Mouse (Mus musculus) spleen, adult 2 months (tissue): ENCODE measurements around the gene Zcchc7. TPM values are rescaled to one million over a fixed set of nuclear protein-coding genes. Genes with fewer than 3 reads are reported as not detected.
A peak's percentile ranks its signal among the peaks of the same experiment; 100 is the strongest.

ENCODE experiments used
- DNase-seq, 2 experiments: peaks; one replicate each; pipeline versions ENCODE4 v3.0.0 to v3.0.0-alpha.2; 2012 to 2021; ENCODE audit warnings: low spot score in 2 of 2, low read depth in 1 of 2
- H3K27ac ChIP-seq: fragments of 200-500 bp; 2 replicates; pipeline ENCODE4 v1.5.1; 2012; ENCODE audit warnings: low read length, inconsistent platforms; ENCODE audit not compliant: insufficient read depth
- H3K27me3 ChIP-seq: fragments of 200-500 bp; 2 replicates; pipeline ENCODE4 v1.6.1; 2012; ENCODE audit warnings: mild to moderate bottlenecking, moderate library complexity, low read length, inconsistent platforms; ENCODE audit not compliant: control insufficient read depth, insufficient read depth
- H3K36me3 ChIP-seq: fragments of 200-500 bp; 2 replicates; pipeline ENCODE4 v1.6.1; 2012; ENCODE audit warnings: mild to moderate bottlenecking, low read length, inconsistent platforms; ENCODE audit not compliant: control insufficient read depth, insufficient read depth
- H3K4me1 ChIP-seq: fragments of 200-500 bp; 2 replicates; pipeline ENCODE4 v1.6.1; 2011; ENCODE audit warnings: inconsistent platforms; ENCODE audit not compliant: control insufficient read depth, insufficient read depth, insufficient read length
- H3K4me3 ChIP-seq: fragments of 200-500 bp; 2 replicates; pipeline ENCODE4 v1.5.1; 2011; ENCODE audit warnings: mild to moderate bottlenecking, inconsistent platforms; ENCODE audit not compliant: insufficient read depth, insufficient read length; ENCODE audit errors: extremely low read depth
- CTCF ChIP-seq: fragments of 200-500 bp; IDR thresholded peaks from 2 replicates; pipeline ENCODE4 v1.5.1; 2011; ENCODE audit warnings: mild to moderate bottlenecking, inconsistent platforms; ENCODE audit not compliant: insufficient read depth, insufficient read length, insufficient replicate concordance; ENCODE audit errors: extremely low read depth
- POLR2A ChIP-seq: fragments of 200-500 bp; IDR thresholded peaks from 2 replicates; pipeline ENCODE4 v1.6.1; 2011; ENCODE audit warnings: low read depth, low read length, inconsistent platforms
- WGBS: fragments of 180-500 bp; shearing (Covaris S2); methylation state at CpG from one replicate; pipeline ENCODE4 v1.1.7; 2018; 5-methylcytosine and 5-hydroxymethylcytosine counted together
- polyA plus RNA-seq: library from polyadenylated mRNA; depleted of rRNA; stranded (reverse); fragments of >200 nt; gene quantifications from 2 replicates; pipeline ENCODE4 v1.2.3, GENCODE M21; 2012

Zcchc7 gene
- polyA plus RNA-seq, 1 experiment, result 13.3 TPM

DNA sequence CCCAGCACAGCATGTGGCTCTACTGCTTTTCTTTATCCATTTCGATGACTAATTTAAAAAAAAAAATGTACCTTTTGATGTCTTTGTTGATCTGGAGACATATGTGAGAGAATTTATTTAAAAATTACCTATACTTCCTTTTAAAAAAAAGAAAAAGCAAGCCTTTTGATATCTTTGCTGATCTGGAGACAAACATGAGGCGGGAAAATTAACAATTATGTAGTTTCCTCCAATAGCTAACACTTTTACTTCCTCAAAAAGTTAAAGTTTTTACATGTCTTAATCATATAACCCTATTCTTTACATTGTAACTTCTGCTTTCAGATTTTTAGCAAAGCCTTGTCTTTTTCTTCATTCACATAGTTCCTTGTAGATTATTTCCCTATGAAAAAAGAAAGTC, 155.2 kb downstream of the Zcchc7 start:
- peaks cover 4% of the 10 kb centered on the region; the same call in 1 of the 2 replicates for H3K4me1 ChIP-seq
- 49% methylated on average over 2 of the region's 2 CpGs for WGBS
- no peak overlapping the region for H3K27ac ChIP-seq

DNA sequence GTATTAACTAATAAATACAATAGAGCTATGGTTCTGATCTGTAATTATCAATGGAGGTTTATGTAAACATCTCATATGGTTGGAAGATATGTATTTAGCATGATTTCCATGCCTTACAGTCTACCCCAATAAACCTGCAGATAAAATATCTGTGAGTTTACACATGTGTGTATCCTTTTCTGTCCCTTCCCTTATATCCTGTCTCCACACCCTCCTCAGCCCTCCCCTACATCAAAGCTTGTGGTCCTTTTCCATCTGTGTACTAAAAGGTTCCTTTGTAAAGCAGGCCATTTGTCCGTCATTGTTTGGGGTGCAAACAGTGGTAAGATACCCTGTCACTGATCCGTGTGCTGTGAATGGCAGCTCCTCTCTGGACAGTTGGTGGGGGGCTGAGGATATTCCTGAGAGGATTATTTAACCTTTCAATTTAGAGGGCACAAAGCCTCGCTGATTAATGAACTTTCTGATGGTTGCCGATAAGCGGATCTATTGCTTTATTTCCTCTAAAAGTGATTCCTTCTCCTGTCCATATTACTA, 161.7 kb downstream of the Zcchc7 start:
- Histone ChIP-seq H3K27me3 (no peaks in the 10 kb centered on the region), H3K36me3 (0 out of 2 replicates have a peak, but pooled peaks cover 1% of the 10 kb centered on the region), H3K4me3 (no peak overlapping the region), H3K27ac (peak overlapping the region; percentile 73), H3K4me1 (peaks cover 6% of the 10 kb centered on the region)
- DNase-seq, result no peak
- whole genome bisulfite sequencing, result 87% methylated on average over 5 of the region's 5 CpGs
- TF ChIP-seq POLR2A (no peak), CTCF (no peak)

More for the DNA sequence above, 155.2 kb downstream of the Zcchc7 start:
- H3K4me3 ChIP-seq, result no peak overlapping the region; the same call in 1 of the 2 replicates
- no peak for TF ChIP-seq CTCF
- no peak for TF ChIP-seq POLR2A
- H3K36me3 ChIP-seq, result no peaks in the 10 kb centered on the region
- DNase-seq, result no peak
- no peaks in the 10 kb centered on the region for H3K27me3 ChIP-seq

DNA sequence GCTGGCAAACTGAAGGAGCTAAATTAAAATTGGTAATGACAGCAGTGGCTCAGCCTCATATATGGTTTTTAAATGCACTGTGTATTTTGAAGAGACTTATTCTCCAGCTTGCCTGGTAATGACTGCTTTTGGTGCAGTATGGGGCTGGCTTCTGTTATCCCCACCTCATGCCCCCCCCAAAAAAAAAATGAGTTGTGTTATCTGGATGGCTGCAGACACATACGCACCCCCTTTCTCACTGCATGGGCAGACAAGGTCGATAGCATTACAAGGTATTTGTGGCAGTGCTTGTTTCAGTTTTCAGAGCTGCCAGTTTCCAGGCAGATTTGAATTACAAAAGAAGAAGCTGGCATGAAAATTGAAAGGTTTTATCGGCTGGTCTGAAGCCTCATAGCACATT, 162.2 kb downstream of the Zcchc7 start:
- DNase-seq, result no peak
- Histone ChIP-seq H3K27me3 (no peaks in the 10 kb centered on the region), H3K36me3 (0 out of 2 replicates have a peak, but pooled peaks cover 1% of the 10 kb centered on the region), H3K4me3 (no peak overlapping the region), H3K4me1 (peaks cover 6% of the 10 kb centered on the region), H3K27ac (peak overlapping the region; percentile 43)
- WGBS, result 28% methylated on average over 3 of the region's 3 CpGs
- no peak for TF ChIP-seq POLR2A
- TF ChIP-seq CTCF, result no peak

DNA sequence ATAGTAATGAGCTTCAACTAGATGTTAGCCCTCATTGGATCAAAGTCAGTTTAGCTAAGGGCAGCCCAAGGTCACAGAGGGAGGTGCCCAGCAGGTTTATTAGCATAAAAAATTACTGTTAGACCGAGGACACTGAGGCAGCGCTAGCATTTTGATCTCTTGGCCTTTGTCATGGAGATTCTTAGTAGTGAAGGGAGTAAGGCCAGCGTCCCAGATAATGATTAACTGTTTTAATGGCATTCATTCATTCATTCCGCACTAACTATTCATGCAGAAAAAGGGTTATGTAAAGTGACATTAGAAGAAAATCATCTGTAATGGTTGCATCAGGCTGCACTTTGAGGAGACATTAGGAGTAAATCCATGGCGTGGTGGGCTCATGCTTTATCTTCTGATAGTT, 165.2 kb downstream of the Zcchc7 start:
- H3K27me3 ChIP-seq, result no peaks in the 10 kb centered on the region
- no peak for DNase-seq
- H3K27ac ChIP-seq, result no peak overlapping the region
- no peak overlapping the region for H3K4me3 ChIP-seq
- WGBS, result 88% methylated on average over 5 of the region's 5 CpGs
- H3K4me1 ChIP-seq, result peaks cover 3% of the 10 kb centered on the region
- H3K36me3 ChIP-seq, result 0 out of 2 replicates have a peak, but pooled peaks cover 1% of the 10 kb centered on the region
- TF ChIP-seq POLR2A (no peak), CTCF (no peak)

DNA sequence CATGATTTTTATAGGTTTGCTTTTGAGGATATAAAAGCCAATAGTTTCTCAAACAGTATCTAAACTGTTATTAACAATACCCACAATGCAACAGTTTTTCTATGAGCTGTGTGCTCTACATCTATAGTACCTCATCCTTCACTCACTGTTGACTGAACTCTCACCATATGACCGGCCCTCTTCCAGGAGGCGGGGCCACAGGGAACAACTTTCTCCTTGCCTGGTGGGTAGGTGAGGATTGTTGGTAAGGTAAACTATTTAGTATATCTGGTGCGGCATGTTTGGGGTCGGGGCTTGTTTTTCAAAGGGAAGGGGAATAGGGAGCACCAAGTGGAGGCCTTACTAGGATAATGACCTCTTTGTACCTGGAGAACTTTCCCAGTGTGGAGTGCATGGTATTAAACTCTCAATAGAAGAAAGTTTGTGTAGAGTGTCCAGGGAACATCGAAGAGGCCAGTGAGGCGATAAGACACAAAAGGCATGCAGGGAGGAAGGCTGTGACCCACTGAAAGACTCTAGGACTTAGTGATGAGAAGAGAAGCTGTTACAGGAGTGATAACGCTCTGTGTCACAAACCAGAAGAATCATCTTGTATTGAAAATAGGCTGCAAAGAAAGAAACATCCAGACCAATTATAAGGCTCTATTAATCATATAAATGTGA, 166.9 kb downstream of the Zcchc7 start:
- 89% methylated on average over 7 of the region's 7 CpGs for WGBS
- no peaks in the 10 kb centered on the region for H3K27me3 ChIP-seq
- H3K36me3 ChIP-seq, result peaks cover 8% of the 10 kb centered on the region
- TF ChIP-seq CTCF (no peak), POLR2A (no peak)
- no peak overlapping the region for H3K4me3 ChIP-seq
- peaks cover 3% of the 10 kb centered on the region for H3K4me1 ChIP-seq
- no peak for DNase-seq
- no peak overlapping the region for H3K27ac ChIP-seq

DNA sequence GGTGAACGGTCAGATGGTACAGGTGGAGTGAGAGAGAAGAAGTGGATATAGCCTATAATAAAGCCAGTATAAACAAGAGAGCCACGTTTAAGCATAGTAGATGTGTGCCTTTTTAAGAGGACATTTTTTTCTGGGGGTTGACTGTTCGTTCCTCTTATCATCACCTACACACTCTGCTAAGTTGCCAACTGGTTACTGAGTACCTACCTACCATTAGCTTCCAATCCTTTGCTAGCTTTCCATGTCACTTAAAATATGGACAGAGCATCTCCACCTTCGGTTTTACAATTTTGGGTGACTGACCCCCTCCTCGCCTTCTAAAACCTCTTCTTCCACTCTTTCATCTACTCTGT, 167.4 kb downstream of the Zcchc7 start:
- H3K36me3 ChIP-seq, result peaks cover 9% of the 10 kb centered on the region
- no peak for TF ChIP-seq POLR2A
- TF ChIP-seq CTCF, result no peak
- no peak overlapping the region for H3K4me3 ChIP-seq
- no peaks in the 10 kb centered on the region for H3K27me3 ChIP-seq
- DNase-seq, result no peak
- H3K4me1 ChIP-seq, result peaks cover 3% of the 10 kb centered on the region
- H3K27ac ChIP-seq, result no peak overlapping the region
- 87% methylated on average over 5 of the region's 5 CpGs for WGBS

DNA sequence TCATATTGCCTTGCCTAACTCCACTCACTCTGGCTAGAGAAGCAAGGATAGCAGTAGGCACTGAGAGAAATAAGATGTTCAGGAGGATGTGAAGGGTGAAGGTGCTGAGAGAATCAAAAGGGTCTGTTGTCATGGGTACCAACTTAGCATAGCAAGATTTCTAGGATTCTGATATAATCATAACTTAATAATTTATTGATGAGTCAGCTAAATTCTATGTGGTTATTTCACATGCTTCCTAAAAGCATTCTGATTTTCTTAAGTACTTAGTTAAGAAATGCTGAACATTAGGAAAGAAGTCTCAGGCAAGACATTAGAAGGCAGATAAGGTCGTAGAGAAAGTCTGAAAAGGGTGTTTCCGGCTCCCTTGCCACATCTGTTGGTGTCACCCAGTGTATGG, 172.3 kb downstream of the Zcchc7 start:
- no peaks in the 10 kb centered on the region for H3K27me3 ChIP-seq
- peaks cover 2% of the 10 kb centered on the region; the same call in 1 of the 2 replicates for H3K4me1 ChIP-seq
- 82% methylated on average over 2 of the region's 2 CpGs for WGBS
- no peak overlapping the region for H3K27ac ChIP-seq
- TF ChIP-seq CTCF (no peak), POLR2A (no peak)
- H3K4me3 ChIP-seq, result no peak overlapping the region
- H3K36me3 ChIP-seq, result peaks cover 27% of the 10 kb centered on the region
- no peak for DNase-seq
